Mouse (Mus musculus) bone marrow, adult 2 months (tissue): ENCODE data around the gene Usp6nl.

Source experiments
- CTCF ChIP-seq: fragments of 200-500 bp; IDR thresholded peaks from 2 replicates; pipeline ENCODE4 v1.5.1; 2011; ENCODE audit warnings: low read length, control low read depth; ENCODE audit not compliant: control insufficient read depth, insufficient read depth
- POLR2A ChIP-seq: fragments of 200-500 bp; IDR thresholded peaks from 2 replicates; pipeline ENCODE4 v1.6.1; 2011; ENCODE audit warnings: low read depth, mild to moderate bottlenecking, control low read depth, low read length, borderline replicate concordance; ENCODE audit not compliant: control insufficient read depth

DNA sequence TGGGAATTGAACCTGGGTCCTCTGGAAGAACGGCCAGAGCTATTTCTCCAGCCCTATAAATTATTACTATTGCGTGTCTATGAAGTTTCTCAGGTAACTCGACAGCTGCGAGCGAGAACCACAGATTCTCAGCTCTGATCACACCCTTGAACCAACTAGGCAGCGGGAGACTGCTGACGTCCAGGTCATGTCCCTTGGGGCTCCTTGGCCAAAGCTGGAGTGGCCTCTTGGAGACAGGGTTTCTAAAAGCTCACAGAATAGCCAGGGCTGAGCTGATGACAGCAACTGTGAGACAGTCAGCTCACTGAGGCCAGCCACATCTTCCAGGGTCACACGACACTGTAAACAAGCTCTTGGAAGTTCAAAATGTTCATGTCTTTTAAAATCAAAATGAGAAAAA is 159.5 kb downstream of the Usp6nl start:
- TF ChIP-seq CTCF (no peak), POLR2A (no peak)
